Mouse (Mus musculus) adrenal gland, postnatal 10 days (tissue): ENCODE results near the gene Atp5mpl. TPM values are rescaled to one million over a fixed set of nuclear protein-coding genes. Genes with fewer than 3 reads are reported as not detected.

Source experiments
- DNase-seq: peaks from one replicate; pipeline ENCODE4 v3.0.0; 2021; ENCODE audit warnings: mixed read lengths
- long read RNA-seq, 2 experiments: library from polyadenylated mRNA; stranded (forward); transcript quantifications; one replicate each; pipeline ENCODE4 v2.0.0; 2021
- total RNA-seq, 2 experiments: library from RNA; stranded (reverse); gene quantifications; 2 replicates each; pipeline ENCODE4 v1.2.3; 2021

The Atp5mpl gene
- total RNA-seq = 100 to 1,000 TPM; 673 to 781 TPM
- long read RNA-seq, experiment 1, transcript Atp5mpl-201 (4 exons, 366 nt) = major isoform, 347 of 368 reads
- long read RNA-seq, experiment 1, partial matches to known transcripts = 14 of 368 reads
- long read RNA-seq, experiment 1, other reads (novel, unspliced or antisense) = 2 of 368 reads
- long read RNA-seq, experiment 2, transcript Atp5mpl-203 (4 exons, 612 nt) = minor isoform, 6 of 433 reads
- long read RNA-seq, experiment 2, transcript Atp5mpl-201 (4 exons, 366 nt) = major isoform, 416 of 433 reads
- long read RNA-seq, experiment 2, partial matches to known transcripts = 10 of 433 reads
- long read RNA-seq, experiment 2, other reads (novel, unspliced or antisense) = 1 of 433 reads

GRCm38 (mm10) chr12:111966683-111967173, at the start of gene Atp5mpl:
Atp5mpl (minus strand) TSS chr12:111966977.
- peak; percentile 100 for DNase-seq

DNA sequence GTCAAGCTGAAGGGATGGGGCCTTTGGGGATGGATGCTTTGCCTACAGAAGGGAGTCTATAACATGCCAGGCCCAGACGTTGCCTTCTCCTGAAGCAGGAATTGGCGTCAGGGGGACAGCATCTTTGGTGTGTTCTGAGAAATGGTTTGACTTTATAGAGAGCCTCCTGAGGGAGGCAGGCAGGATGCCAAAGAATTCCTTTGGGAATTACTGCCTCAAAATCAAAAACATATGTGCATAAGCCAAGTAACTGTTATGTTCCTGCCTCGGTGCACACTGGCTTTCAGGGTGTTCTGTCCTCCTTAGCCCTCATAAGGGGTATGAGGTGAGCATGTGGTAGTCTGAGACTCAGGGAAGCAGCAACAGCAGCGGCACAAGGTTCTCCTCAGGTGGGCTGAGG, 49.6 kb upstream of the Atp5mpl start:
- no peak for DNase-seq

GRCm38 (mm10) chr12:112013271-112013801, 46.6 kb upstream of the Atp5mpl start:
- DNase-seq = no peak

DNA sequence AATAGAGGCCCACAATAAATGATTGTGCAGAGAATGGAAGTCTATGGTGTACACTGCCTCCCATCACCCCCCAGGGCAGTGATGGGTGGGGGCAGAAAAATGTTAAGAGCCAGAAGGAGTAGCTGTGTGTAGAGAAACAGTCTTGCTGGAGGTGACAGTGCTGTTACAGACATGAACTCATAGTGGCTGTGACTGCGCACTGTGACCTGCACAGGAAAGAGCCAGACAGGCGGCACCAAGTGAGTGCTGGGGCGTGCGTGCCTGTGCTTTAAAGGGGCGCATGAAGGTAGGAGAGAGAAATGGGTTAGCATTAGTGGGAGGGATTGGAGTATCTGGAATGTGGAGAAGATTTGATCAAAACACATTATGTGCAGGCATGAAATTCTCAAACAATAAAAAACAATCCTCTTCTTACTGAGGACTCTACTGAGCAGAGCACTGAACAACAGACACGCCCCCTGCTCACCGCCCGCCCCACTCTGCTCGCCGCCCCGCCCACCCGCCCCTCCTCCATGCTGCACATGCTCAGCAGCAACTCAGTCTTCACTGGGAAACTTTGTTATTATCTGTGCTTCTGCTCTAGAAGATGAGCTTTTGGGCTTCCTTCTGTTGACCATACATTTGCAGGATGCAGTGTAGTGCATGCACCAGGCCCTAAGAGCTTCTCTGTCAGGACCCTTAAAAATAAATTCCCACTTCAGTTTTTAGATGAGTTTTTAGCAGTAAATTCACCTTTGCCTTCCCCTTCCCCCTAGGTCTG, 45.9 kb upstream of the Atp5mpl start:
- DNase-seq = no peak

DNA sequence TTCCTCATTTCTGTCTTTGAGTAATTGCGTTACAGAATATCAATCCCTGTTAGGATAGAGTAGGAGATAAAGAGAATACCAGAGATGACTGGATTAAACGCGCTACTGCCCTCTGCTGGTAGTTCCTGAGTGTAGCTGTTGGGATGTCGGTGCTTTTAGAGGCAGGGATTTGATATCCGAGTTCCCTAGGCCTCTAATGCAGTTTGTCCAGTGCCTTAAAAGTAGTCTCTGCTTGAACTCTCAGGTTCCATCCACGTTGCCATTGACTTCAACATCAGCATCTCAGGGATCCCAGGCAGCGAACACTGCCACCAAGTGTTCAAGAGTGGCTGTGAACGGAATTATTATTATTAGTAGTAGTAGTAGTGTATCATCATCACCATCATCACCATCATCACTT, 34.4 kb upstream of the Atp5mpl start:
- peak; percentile 80 for DNase-seq

GRCm38 (mm10) chr12:111999735-112000134, 33.0 kb upstream of the Atp5mpl start:
- no peak for DNase-seq

DNA sequence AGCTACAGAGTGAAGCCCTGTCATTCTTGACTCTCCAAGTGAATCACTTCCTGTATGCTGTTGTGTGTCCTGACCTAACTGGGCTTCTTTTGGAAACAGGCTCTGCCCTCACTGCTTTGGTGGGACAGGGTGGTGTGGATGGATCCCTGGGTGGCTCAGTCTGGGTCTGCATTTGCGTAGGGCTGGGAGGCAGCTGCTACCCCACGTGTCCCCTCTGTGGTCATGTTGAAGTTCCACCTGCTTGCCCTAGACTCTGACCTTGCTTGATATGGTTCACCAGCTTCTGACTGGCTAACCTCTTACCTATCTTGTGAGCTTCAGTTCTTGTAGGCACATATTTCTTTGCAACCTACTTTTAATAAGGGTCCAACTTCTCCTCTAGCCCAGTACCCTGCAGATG, 28.4 kb upstream of the Atp5mpl start:
- no peak for DNase-seq

DNA sequence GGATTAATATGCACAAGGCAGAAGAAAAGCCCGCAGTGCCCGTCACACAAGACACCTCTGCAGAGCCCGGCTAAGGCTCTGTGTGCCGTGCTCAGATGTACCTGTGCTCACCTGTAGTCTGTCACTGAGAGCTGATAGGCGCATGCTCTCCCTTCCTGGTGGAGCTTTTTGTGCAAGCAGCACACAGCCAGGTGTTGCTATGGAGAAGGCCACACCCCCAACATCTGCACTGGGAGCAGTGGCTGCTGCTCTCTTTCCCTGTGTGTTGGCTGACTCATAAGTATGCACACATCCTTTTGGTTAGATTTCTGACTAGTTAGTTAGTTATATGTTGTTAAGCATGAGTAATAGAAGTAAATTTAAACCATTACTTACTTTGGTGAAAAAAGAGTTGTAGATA, 25.8 kb upstream of the Atp5mpl start:
- no peak for DNase-seq

GRCm38 (mm10) chr12:111986756-111987155, 20.0 kb upstream of the Atp5mpl start:
- DNase-seq = peak; percentile 33

DNA sequence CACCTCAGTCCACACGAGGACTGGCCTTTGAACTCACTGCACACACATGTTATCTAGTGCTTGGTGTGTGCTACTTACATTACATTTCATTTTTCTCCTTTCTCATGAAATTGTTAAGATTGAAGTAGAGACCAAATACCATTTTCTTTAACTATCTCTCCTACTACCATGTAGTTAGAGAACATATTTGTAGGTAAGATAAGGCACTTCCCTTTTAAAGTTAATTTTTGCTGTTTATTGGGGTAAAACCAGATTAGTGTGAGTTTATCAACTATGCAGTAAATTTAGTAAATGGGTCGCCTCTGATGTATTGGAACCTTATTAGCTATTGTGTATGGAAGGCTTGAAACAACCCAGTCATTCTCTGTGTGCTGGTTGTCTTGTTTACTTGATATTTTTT, 16.4 kb upstream of the Atp5mpl start:
- DNase-seq = no peak

DNA sequence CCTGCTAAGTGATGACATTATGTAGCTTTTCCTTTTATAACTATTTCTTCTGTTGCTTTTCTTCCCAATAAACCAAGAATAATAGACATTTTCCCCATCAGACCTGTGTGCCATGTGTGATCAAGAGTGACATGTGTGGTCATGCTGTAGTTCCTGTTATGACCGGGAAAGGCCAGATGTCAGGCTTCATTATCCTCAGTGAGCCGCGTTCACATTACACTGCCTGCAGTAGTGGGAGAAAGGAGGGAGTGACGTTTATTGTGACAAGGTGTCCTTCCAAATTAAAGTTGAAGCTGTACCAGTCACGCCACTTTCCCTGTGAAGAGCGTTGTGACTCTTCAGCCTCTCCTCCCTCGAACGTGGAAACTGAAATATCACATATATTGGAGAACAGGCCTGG, 15.1 kb upstream of the Atp5mpl start:
- DNase-seq = no peak

GRCm38 (mm10) chr12:111980887-111981367, 14.2 kb upstream of the Atp5mpl start, which contains the start of gene Rd3l:
Rd3l (minus strand) TSS chr12:111981317.
- DNase-seq = no peak

GRCm38 (mm10) chr12:111978274-111978673, 11.5 kb upstream of the Atp5mpl start:
- DNase-seq = no peak

DNA sequence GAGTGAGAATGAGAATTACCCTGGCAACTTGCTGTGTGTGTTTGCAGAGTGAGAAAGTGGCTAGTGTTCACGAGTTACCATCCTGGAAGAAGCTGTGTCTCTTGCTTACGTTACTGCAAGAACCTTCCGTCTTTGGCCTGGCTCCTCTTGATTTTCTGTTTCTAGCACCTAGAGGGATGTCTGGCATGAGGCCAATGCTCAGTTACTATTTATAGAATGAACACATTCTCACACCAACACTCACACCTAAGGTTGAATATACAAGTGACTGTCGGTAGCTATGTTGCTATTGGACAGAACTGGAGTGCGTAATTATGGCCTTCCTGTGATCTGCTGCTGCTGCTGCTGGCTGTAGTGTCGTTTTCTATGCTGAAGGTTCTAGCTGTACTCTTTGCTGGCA, 10.4 kb upstream of the Atp5mpl start:
- no peak for DNase-seq

DNA sequence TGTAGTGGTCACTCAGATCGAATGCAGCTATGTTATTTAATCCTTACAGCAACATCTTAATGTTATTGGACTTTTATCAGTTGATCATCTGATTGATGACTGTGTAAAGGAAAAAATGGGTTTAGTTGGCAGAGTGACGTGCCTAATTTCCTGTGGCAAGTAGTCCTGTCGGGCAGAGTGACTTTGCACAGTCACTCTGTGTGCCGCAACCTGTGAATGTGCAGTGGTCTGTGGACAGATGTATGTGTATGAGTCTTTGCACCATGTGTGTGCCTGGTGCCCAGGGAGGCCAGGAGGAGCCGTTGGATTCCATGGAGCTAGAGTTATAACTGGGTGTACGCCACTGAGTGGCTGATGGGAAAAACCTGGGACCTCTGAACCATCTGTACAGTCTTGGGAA, 7.8 kb upstream of the Atp5mpl start:
- DNase-seq = no peak

GRCm38 (mm10) chr12:111972504-111972903, 5.7 kb upstream of the Atp5mpl start:
- no peak for DNase-seq

DNA sequence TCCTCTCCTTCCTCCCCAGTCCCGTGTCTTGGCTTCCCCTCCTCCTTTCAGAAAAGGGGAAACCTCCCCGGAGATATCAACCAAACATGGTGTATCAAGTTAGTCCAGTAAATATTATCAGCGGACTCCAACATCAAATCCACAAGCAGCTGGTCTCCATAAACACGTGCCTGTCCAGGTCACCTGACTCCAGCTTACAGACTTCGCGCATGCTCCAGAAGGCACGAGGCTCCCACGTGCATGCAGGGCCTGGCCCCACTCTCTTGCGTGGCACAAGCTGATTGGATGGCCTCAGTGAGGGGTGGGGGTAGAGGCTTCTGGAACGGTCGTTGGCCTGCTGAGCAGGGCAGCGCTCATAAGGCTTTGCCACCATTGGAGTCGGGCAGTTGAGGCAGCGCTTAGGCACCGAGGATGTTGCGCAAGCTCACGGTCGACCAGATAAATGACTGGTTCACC, 4.5 kb upstream of the Atp5mpl start, which contains the start of gene Tdrd9:
Gene Tdrd9, plus strand, starts transcription at position 329 of the 456 bp plus-strand sequence.
- DNase-seq = no peak

DNA sequence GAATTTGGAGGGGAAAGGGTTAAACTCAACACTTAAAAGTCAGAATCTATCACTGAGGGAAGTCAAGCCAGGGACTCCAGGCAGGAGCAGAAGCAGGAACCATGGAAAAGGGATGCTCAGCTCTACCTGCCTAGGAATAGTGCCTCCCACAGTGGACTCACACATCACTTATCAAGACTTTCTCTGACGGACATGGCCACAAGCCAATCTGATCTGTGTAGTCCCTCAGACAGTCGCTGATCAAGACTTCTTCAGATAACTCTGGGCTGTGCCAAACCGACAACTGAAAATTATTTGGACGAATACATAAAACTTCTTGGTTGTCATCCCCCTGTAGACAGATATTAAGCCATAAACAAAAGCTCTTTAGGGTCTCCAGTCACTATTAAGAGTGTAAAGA, 3.3 kb upstream of the Atp5mpl start:
- DNase-seq = no peak

GRCm38 (mm10) chr12:111963339-111963738, 3.4 kb downstream of the Atp5mpl start:
- no peak for DNase-seq

GRCm38 (mm10) chr12:111958101-111958865, 8.5 kb downstream of the Atp5mpl start:
- DNase-seq = peak; percentile 87

GRCm38 (mm10) chr12:111956173-111956572, 10.6 kb downstream of the Atp5mpl start:
- peak; percentile 15 for DNase-seq

- DNase-seq = no peak
Measured at GRCm38 (mm10) chr12:111951701-111952100, 15.1 kb downstream of the Atp5mpl start.
